Mouse (Mus musculus) A20 (cell line): Measurements from ENCODE around the gene Syt13.
A peak's percentile ranks its signal among the peaks of the same experiment; 100 is the strongest.

Experiments used
- DNase-seq: peaks from one replicate; pipeline ENCODE4 v3.0.0-alpha.2; 2011; ENCODE audit warnings: low read depth, low spot score

Gene Syt13

GRCm38 (mm10) chr2:92914933-92915553 lies at the start of gene Syt13:
Syt13 (plus strand) TSS chr2:92915098.
- no peak for DNase-seq

GRCm38 (mm10) chr2:92866616-92867015 lies 48.3 kb upstream of the Syt13 start:
- no peak for DNase-seq

- no peak for DNase-seq
Observed at GRCm38 (mm10) chr2:92870139-92870836, 44.6 kb upstream of the Syt13 start.

GRCm38 (mm10) chr2:92871093-92871686 lies 43.7 kb upstream of the Syt13 start:
- no peak for DNase-seq

GRCm38 (mm10) chr2:92872652-92873051 lies 42.2 kb upstream of the Syt13 start:
- no peak for DNase-seq

GRCm38 (mm10) chr2:92874592-92874991 lies 40.3 kb upstream of the Syt13 start:
- no peak for DNase-seq

GRCm38 (mm10) chr2:92877488-92877887 lies 37.4 kb upstream of the Syt13 start:
- DNase-seq = no peak

GRCm38 (mm10) chr2:92883039-92883911 lies 31.6 kb upstream of the Syt13 start:
- DNase-seq = peak; percentile 50

- no peak for DNase-seq
Observed at GRCm38 (mm10) chr2:92883912-92884243, 31.0 kb upstream of the Syt13 start.

GRCm38 (mm10) chr2:92884976-92885375 lies 29.9 kb upstream of the Syt13 start:
- no peak for DNase-seq

GRCm38 (mm10) chr2:92886862-92887261 lies 28.0 kb upstream of the Syt13 start:
- DNase-seq = no peak

- DNase-seq = no peak
Observed at GRCm38 (mm10) chr2:92892524-92892923, 22.4 kb upstream of the Syt13 start.

- no peak for DNase-seq
Observed at GRCm38 (mm10) chr2:92903650-92904049, 11.2 kb upstream of the Syt13 start.

GRCm38 (mm10) chr2:92904307-92904859 lies 10.5 kb upstream of the Syt13 start:
- peak; percentile 68 for DNase-seq

GRCm38 (mm10) chr2:92910371-92910770 lies 4.5 kb upstream of the Syt13 start:
- DNase-seq = peak; percentile 59

- no peak for DNase-seq
Observed at GRCm38 (mm10) chr2:92912312-92912711, 2.6 kb upstream of the Syt13 start.

GRCm38 (mm10) chr2:92913295-92913694 lies 1.6 kb upstream of the Syt13 start:
- no peak for DNase-seq

- DNase-seq = no peak
Observed at GRCm38 (mm10) chr2:92915659-92916631, 1.0 kb downstream of the Syt13 start.

- DNase-seq = no peak
Observed at GRCm38 (mm10) chr2:92917405-92918142, 2.7 kb downstream of the Syt13 start.

GRCm38 (mm10) chr2:92920709-92921108 lies 5.8 kb downstream of the Syt13 start:
- DNase-seq = no peak
